In the genomic region with DNA sequence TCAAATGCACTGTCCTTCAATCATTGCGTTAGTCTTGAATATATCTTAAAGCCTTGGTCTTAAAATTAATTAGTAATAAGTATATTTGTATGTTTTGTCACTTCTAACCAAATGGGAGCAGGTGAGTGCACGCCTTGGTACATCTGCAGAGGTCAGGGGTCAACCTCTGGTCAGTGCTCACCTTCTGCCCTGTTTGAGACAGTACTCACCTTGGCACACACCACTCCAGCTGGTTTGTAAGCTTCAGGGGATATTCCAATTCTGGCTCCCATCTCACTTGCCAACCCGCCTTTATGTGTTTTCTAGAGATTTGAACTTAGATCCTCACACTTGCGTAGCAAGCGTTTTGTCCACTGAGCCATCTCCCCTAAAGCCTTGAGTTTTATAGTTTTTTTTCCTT, we compare ENCODE assay signal across 31 mouse cellular contexts.
"Had no signal": no experiment of that assay in that cellular context is flagged by ENCODE, and none has a peak within 500 bp of the region (broad histone marks: within the 10 kb centered on the region; RNA-seq: fewer than 3 reads in every experiment).

No protein-coding gene starts in this region.

- H3K4me1 ChIP-seq: liver, embryonic 12.5 days; liver, embryonic 13.5 days; liver, embryonic 15.5 days; megakaryocyte, embryonic 14.5 days; midbrain, embryonic 10.5 days; midbrain, embryonic 12.5 days; midbrain, embryonic 13.5 days; midbrain, embryonic 15.5 days; neural tube, embryonic 12.5 days had no signal

- H3K4me3 ChIP-seq: limb, embryonic 10.5 days; limb, embryonic 12.5 days; limb, embryonic 13.5 days; limb, embryonic 15.5 days; liver, embryonic 12.5 days; liver, embryonic 13.5 days; liver, embryonic 15.5 days; lung, embryonic 15.5 days; megakaryocyte, embryonic 14.5 days; midbrain, embryonic 10.5 days; midbrain, embryonic 12.5 days; midbrain, embryonic 13.5 days; midbrain, embryonic 15.5 days; myocyte; neural tube, embryonic 12.5 days had no signal

- ATAC-seq: liver, embryonic 12.5 days; liver, postnatal 0 days; lung, postnatal 0 days; midbrain, embryonic 13.5 days; midbrain, embryonic 15.5 days; midbrain, embryonic 16.5 days had no signal

- H3K27me3 ChIP-seq: limb, embryonic 12.5 days; limb, embryonic 13.5 days; limb, embryonic 15.5 days; liver, embryonic 12.5 days; liver, embryonic 13.5 days; liver, embryonic 15.5 days; lung, embryonic 15.5 days; midbrain, embryonic 12.5 days; midbrain, embryonic 13.5 days; midbrain, embryonic 15.5 days; neural tube, embryonic 12.5 days had no signal

- H3K27ac ChIP-seq: limb, embryonic 10.5 days; limb, embryonic 12.5 days; limb, embryonic 13.5 days; limb, embryonic 15.5 days; liver, embryonic 12.5 days; liver, embryonic 13.5 days; liver, embryonic 14.5 days; liver, embryonic 15.5 days; lung, embryonic 15.5 days; macrophage; midbrain, embryonic 10.5 days; midbrain, embryonic 12.5 days; midbrain, embryonic 13.5 days; midbrain, embryonic 15.5 days; neural tube, embryonic 12.5 days had no signal

- H3K9ac ChIP-seq: limb, embryonic 12.5 days; limb, embryonic 13.5 days; limb, embryonic 15.5 days; liver, embryonic 12.5 days; liver, embryonic 13.5 days; liver, embryonic 14.5 days; liver, embryonic 15.5 days; liver, postnatal 0 days; lung, embryonic 14.5 days; lung, embryonic 15.5 days; midbrain, embryonic 12.5 days; midbrain, embryonic 13.5 days; midbrain, embryonic 15.5 days; neural tube, embryonic 12.5 days had no signal

- H3K9me3 ChIP-seq: limb, embryonic 10.5 days; limb, embryonic 12.5 days; limb, embryonic 13.5 days; limb, embryonic 15.5 days; liver, embryonic 12.5 days; liver, embryonic 13.5 days; liver, embryonic 15.5 days; lung, embryonic 15.5 days; megakaryocyte, embryonic 14.5 days; midbrain, embryonic 10.5 days; midbrain, embryonic 12.5 days; midbrain, embryonic 13.5 days; midbrain, embryonic 15.5 days; neural tube, embryonic 12.5 days had no signal

- H3K4me2 ChIP-seq: limb, embryonic 12.5 days; limb, embryonic 13.5 days; limb, embryonic 15.5 days; liver, embryonic 11.5 days; liver, embryonic 12.5 days; liver, embryonic 13.5 days; liver, embryonic 15.5 days; lung, embryonic 14.5 days; lung, embryonic 15.5 days; midbrain, embryonic 11.5 days; midbrain, embryonic 12.5 days; midbrain, embryonic 13.5 days; midbrain, embryonic 15.5 days; neural tube, embryonic 12.5 days had no signal

- H3K36me3 ChIP-seq: limb, embryonic 12.5 days; limb, embryonic 13.5 days; limb, embryonic 15.5 days; liver, embryonic 12.5 days; liver, embryonic 13.5 days; liver, embryonic 15.5 days; lung, embryonic 15.5 days; midbrain, embryonic 12.5 days; midbrain, embryonic 13.5 days; midbrain, embryonic 15.5 days; neural tube, embryonic 12.5 days had no signal

- DNase-seq: left cerebral cortex, postnatal 4 days; liver, embryonic 13.5 days; liver, postnatal 0 days; lung, adult 18-20 months; lung, adult 2 months; lung, embryonic 14.5 days; lung, postnatal 10 days; lung, postnatal 14 days; lung, postnatal 36 days; lung, postnatal 4 days; midbrain, embryonic 14.5 days had no signal
